Mouse (Mus musculus) adrenal gland, postnatal 25 days (tissue): ENCODE measurements at regions not wholly inside any gene's neighbourhood (a gene's known extent, or its start where the extent isn't known, plus 50 kb on each side); places are given as distances from the start of the nearest gene placed in this dataset.
A peak's percentile ranks its signal among the peaks of the same experiment; 100 is the strongest.

Source experiments
- DNase-seq: peaks from one replicate; pipeline ENCODE4 v3.0.0; 2021; ENCODE audit warnings: mixed read lengths

DNA sequence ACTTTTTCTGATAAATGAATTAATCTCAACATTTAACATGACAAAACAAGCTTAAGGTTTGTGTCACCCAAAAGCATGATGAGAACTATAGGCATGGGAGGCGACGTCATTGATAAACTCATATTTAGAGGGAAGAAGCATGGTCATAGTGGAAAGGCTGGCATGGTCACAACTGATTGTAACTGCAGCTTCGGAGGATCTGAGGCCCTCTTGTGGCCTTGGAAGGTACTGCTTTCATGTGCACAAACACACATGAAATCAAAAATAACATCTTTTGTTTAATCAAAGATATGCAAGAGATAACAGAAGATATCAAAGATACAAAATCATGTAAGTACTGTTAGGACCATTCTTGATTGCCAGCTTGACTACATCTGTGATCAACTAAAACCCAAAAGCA, 204.0 kb upstream of the Clint1 start:
- peak; percentile 17 for DNase-seq

GRCm38 (mm10) chr11:45656260-45656659, 195.6 kb upstream of the Clint1 start:
- DNase-seq, result no peak

GRCm38 (mm10) chr11:45670156-45670830, 181.6 kb upstream of the Clint1 start:
- DNase-seq, result no peak

DNA sequence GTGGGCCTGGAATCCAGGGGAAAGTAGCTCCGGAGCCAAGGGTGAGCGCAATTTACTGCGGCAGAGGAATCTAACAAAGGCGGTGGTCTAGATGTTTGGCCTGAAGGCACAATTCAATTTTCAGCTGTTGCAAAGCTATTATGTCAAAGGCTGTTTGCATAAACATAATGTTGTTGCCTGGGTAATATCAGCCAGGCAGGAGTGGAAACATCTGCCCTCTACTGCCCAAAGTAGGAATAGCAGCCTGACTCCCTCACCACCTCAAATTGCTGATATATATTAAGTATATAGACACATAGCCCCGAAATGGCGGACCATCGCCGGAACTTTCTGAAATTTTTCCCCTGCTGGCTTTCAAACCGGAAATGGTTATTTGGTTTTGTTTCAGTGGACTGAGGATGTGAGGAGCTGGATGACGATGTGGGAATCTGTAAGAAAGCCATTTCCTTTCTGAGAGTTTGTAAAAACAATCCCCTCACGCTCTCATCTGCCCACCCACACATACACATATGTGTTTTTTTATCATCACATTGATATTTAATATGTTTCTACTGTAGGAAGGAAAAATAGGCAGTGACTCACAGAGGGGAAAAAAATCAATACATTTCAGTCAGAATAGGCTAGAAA, 173.1 kb upstream of the Clint1 start:
- peak; percentile 40 for DNase-seq

- no peak for DNase-seq
Measured at GRCm38 (mm10) chr11:45679293-45679673, 172.6 kb upstream of the Clint1 start.

GRCm38 (mm10) chr11:45685571-45685970, 166.3 kb upstream of the Clint1 start:
- DNase-seq, result no peak

DNA sequence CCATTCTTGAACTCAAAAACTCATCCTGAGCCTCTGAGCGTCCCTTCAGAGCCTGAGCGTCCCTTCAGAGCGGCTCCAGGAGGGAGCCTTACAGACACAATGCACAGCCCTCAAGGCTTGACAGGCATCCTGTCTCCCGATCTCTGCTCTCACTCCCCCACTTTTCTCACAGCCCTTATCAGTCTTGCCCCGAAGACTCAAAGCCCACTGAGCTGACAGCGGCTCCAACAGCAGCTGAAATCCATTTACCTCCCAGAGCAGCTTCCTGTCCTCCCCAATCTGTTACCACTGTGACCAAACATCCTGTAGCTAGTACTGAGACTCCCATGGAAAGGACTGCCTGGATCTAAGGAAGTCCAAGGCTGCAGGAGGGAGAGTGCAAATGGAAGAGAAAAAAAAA, 158.6 kb upstream of the Clint1 start:
- no peak for DNase-seq

DNA sequence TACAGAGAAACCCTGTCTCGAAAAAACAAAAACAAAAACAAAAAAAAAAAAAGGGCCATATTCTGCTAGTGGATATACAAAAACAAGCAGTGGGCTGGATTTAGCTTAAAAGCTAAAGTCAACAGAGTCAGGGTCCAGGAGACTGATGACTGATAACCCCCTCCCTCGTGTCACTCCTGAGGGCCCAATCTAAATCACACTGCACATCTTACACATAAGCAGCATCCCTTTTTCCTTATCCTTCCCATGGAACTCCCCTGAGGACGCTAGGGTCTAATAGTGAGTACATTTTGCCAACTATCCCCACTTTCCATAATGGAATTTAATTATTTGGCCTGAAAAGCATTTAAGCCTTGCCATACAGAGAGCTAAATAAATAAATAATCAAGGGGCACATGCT, 150.3 kb upstream of the Clint1 start:
- DNase-seq, result no peak

GRCm38 (mm10) chr11:45702916-45703315, 148.9 kb upstream of the Clint1 start:
- no peak for DNase-seq

DNA sequence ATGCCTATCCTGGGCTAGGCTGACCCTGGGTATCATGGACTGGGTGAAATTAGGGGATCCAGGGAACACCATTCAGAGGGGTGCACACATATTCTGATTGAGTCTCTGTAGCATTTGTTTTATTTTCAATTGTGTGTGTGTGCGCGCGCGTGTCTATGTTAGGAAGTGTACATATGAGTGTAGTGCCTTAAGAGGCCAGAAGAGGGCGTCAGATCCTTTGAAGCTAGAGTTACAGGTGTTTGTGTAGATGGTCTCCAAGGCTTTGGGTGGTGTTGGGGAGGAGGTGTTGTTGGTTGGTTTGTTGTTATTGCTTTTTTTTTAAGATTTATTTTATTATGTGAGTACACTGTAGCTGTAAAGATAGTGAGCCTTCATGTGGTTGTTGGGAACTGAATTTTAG, 147.4 kb upstream of the Clint1 start:
- no peak for DNase-seq

DNA sequence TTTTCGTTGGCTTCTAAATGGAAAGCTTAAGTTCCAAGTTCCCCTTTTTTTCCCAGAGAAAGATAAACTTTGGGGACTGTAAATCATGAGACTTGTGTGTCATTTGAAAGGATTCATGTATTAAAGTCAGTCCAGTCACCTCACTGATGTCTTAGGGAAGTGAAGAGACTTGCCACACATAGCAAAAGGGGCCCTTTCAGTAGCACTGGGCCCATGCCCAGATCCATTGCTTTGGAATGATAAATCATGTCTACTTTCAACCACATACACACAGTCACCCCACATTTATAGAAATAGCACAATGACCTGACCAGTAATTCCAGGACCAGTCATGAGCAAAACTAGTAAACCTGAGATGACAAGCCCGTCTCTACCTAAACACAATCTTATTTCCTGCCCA, 133.2 kb upstream of the Clint1 start:
- DNase-seq, result no peak

DNA sequence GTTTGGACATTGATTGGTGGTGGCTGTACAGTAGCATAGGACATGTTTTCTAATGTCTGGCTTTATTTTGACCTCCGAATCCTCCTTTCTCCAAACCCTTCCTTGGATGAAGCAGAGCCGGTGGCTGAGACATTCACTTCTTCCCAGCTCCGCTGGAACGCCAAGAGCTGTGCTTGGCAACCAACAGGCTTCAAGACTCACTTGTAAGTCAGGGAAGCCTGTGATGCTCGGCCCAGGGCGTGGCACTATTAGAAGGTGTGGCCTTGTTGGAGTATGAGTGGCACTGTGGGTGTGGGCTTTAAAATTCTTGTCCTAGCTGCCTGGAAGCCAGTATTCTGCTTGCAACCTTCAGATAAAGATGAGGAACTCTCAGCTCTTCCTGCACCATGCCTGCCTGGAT, 132.0 kb upstream of the Clint1 start:
- DNase-seq, result no peak

GRCm38 (mm10) chr11:45736561-45736960, 115.3 kb upstream of the Clint1 start:
- no peak for DNase-seq

DNA sequence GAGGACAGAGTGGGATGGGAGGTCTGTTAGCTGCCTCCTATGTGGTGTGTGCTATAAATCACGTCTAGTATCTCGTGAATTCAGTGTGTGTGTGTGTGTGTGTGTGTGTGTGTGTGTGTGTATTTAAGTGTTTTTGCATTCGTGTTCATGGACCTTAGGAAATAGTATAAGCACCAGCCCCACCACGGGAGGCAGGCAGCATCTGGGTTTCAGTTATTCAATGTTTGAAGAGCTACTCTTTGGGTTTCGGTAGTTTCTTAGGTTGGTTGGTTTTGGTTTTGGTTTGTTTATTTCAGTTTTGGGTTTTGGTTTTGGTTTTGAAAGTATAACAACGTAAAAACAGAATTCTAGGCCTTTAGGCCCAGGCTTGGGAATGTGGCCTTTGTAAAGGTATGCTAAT, 113.5 kb upstream of the Clint1 start:
- no peak for DNase-seq

DNA sequence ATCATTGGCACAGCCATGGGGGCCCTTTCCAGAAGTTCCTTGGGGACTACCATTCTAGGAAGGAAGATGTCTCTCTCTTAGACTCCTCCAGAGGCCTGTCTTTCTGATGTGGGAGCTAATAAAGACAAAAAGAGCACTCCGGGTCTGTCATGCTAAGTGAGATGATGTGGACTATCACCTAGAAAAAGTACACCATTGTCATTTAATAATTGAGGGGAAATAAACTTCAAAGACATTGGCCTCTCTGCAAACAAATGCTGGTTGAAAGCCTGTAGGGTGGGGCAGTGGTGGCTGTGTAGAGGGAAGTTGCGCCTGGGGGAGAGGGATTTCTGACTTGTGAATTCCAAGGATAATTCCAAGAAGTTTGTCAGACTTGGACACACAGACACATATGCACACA, 105.9 kb upstream of the Clint1 start:
- no peak for DNase-seq

- DNase-seq, result no peak
Measured at GRCm38 (mm10) chr11:45750249-45750648, 101.6 kb upstream of the Clint1 start.

DNA sequence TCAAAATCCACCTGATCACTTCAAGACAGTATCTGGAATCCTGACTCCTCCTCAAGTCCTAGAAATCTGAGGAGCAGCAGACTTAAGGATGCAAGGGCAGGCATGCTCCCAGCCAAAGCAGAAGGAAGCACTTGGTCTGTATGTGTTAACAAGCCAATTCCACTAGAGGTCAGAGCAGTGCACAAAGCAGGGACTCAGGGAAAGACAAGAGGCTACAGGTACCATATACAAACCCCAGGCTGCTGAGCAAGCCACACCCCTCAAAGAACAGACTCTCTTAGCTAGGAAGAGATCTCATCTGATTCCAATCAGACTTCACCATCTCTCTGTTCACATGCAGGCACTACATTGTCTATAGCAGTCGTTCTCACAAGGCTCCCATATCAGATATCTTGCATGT, 99.6 kb upstream of the Clint1 start:
- no peak for DNase-seq

- no peak for DNase-seq
Measured at GRCm38 (mm10) chr11:45752791-45753190, 99.1 kb upstream of the Clint1 start.

DNA sequence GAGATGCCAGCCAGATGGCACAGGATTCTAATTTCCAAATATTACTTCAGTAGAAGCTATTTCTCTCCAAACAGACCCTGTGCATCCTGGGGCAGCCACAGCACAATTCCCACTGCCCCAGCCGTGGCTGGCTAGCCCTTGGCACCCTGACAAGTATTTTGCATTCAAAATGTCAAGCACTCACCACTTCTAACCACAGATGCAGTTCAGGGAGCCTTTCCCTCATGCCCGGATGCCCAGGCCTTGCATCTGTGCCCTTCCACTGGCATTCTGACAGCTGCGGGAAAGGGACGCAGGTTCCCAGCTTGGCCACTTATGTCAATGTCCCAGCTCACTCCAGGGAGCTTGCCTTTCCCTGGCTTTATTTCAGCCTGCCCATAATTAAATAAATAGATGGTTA, 84.8 kb upstream of the Clint1 start:
- peak; percentile 19 for DNase-seq

DNA sequence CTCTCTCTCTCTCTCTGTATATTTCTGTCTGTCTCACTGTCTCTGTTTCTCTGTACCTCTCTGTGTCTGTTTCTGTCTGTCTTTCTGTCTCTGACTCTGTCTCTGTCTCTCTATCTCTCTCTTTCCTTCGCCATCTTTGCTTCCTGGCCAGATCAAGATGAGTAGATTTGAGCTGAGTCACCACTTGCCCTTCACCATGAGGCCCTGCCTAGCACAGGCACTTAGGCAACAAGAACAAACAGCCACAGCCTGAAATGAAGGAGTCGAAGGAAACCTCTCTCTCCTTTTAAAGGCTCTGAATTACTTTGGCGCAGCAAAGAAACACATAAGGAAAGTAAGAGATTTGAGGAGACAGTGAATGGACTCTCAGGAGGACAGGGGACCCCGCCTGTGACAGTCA, 69.4 kb upstream of the Clint1 start:
- DNase-seq, result no peak

- DNase-seq, result no peak
Measured at GRCm38 (mm10) chr11:45785806-45786205, 66.0 kb upstream of the Clint1 start.

- DNase-seq, result no peak
Measured at GRCm38 (mm10) chr11:45787408-45787807, 64.4 kb upstream of the Clint1 start.

DNA sequence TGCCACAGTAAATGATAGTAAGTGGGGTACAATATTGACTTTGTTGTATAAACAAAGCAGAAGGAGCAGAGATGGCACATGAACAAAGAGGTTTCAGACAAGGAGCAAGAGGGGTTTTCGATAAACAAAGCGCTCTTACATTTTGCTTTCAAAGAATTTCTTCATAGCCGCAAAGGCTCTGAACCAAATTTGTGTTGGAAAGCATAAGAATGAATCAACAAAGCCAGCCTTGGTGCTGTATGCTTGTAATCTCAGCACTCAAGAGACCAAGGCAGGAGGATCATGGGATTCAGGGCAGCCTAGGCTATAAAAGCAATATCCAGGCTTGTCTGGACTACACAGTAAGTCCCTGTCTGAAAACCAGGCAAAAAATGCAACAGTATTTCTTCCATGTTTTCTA, 62.0 kb upstream of the Clint1 start:
- no peak for DNase-seq

DNA sequence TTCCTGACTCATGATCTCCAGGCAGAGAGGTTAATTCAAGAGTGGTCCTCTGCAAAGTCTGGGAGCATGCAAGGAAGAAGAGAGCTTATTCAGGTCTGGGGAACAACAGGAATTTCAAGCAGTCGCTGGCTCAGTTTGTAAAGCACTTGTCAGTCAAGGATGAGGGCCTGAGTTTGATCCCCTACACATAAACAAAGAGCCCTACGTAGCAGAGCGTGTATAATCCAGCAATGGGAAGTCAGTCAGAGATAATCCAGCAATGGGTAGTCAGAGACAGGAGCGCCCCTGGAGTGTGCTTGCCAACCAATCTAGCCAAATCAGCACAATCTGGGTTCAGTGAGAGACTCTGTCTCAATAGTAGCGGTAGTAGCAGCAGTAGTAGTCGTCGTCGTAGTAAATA, 61.3 kb upstream of the Clint1 start:
- DNase-seq, result no peak

DNA sequence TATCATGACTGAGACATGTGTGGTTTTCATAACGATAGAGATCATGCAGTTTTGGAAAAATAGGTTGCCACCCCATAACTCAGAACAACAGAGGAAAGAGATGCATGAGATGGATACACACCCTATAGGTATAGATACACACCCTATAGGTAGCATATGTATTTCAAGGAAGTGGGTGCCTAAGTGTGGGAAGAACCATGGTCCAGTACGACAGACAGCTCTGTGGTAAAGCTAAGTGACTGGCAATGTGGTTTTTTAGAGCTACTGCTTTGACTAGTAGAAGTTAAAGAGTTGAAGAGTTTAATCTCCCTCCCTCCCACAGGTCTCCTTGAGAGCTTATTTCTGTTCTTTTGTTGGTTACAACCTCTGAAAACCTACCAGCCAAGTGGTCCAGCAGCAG, 60.2 kb upstream of the Clint1 start:
- no peak for DNase-seq
